Comparison of ENCODE assay signal across 7 mouse cellular contexts in genomic region chr1:171330216-171330560, GRCm38 (mm10). TPM values are rescaled to one million over a fixed set of nuclear protein-coding genes. Genes with fewer than 3 reads are reported as not detected.
A peak's percentile ranks its signal among the peaks of the same experiment; 100 is the strongest.
DNase-seq lines count a peak whose midpoint lies in the region; ATAC-seq and TF ChIP-seq lines count a peak whose summit lies in the region.

No protein-coding gene starts in this region.

- H3K27ac ChIP-seq in neural tube, embryonic 11.5 days (ENCODE audit: low read depth, low read length): peak overlapping the region; percentile 96
- peak overlapping the region; percentile 81 for H3K27ac ChIP-seq in embryonic fibroblast, embryonic 13.5 days (ENCODE audit: insufficient read depth, low read length)
- peak overlapping the region; percentile 98 for H3K27ac ChIP-seq in limb, embryonic 11.5 days (replicated peaks; ENCODE audit: low read depth, low read length)
- H3K27ac ChIP-seq in stomach, embryonic 15.5 days: peak overlapping the region; percentile 99

- no peak for ATAC-seq in neural tube, embryonic 11.5 days (ENCODE audit: insufficient read depth, low FRiP score, low TSS enrichment)
- no peak for ATAC-seq in limb, embryonic 11.5 days (ENCODE audit: insufficient number of reproducible peaks, low FRiP score, low TSS enrichment, low read depth)
- ATAC-seq in stomach, embryonic 15.5 days (ENCODE audit: insufficient read depth, low FRiP score, low read depth): no peak
- no peak for ATAC-seq in monocyte, adult 5-6 weeks (replicated peaks; ENCODE audit: insufficient number of reproducible peaks, low FRiP score, low TSS enrichment, poor library complexity, severe bottlenecking)

- no peak for TF ChIP-seq CTCF in embryonic fibroblast, embryonic 13.5 days (IDR thresholded peaks at IDR 0.05; ENCODE audit: borderline replicate concordance, insufficient read depth, low read length)

- no peaks in the 10 kb centered on the region for H3K27me3 ChIP-seq in neural tube, embryonic 11.5 days (ENCODE audit: control insufficient read depth, insufficient read depth, low read length)
- no peaks in the 10 kb centered on the region for H3K27me3 ChIP-seq in limb, embryonic 11.5 days (ENCODE audit: control insufficient read depth, insufficient read depth, low read length)
- no peaks in the 10 kb centered on the region for H3K27me3 ChIP-seq in stomach, embryonic 15.5 days (replicated peaks)

- H3K4me1 ChIP-seq in neural tube, embryonic 11.5 days (ENCODE audit: control insufficient read depth, insufficient read depth, low read length): peaks cover 10% of the 10 kb centered on the region
- peaks cover 7% of the 10 kb centered on the region; the same call in 1 of the 2 replicates for H3K4me1 ChIP-seq in embryonic fibroblast, embryonic 13.5 days (ENCODE audit: control insufficient read depth, insufficient read depth, low read length)
- peaks cover 15% of the 10 kb centered on the region for H3K4me1 ChIP-seq in limb, embryonic 11.5 days (ENCODE audit: control insufficient read depth, insufficient read depth, low read length)
- H3K4me1 ChIP-seq in stomach, embryonic 15.5 days: peaks cover 15% of the 10 kb centered on the region

- no peaks in the 10 kb centered on the region for H3K36me3 ChIP-seq in neural tube, embryonic 11.5 days (ENCODE audit: control insufficient read depth, insufficient read depth, low read length)
- H3K36me3 ChIP-seq in limb, embryonic 11.5 days (ENCODE audit: control insufficient read depth, insufficient read depth, low read length): peaks cover 3% of the 10 kb centered on the region; the same call in 1 of the 2 replicates
- no peaks in the 10 kb centered on the region for H3K36me3 ChIP-seq in stomach, embryonic 15.5 days

- WGBS in neural tube, embryonic 11.5 days: 0% methylated on average over 4 of the region's 4 CpGs
- WGBS in limb, embryonic 11.5 days: under 1% methylated on average over 4 of the region's 4 CpGs
- 0% methylated on average over 4 of the region's 4 CpGs for WGBS in stomach, embryonic 15.5 days

- peak overlapping the region; percentile 83 for H3K4me2 ChIP-seq in neural tube, embryonic 11.5 days (ENCODE audit: low read depth)
- H3K4me2 ChIP-seq in limb, embryonic 11.5 days (ENCODE audit: low read depth, severe bottlenecking): peak overlapping the region; percentile 60
- peak overlapping the region; percentile 78 for H3K4me2 ChIP-seq in stomach, embryonic 15.5 days

- H3K4me3 ChIP-seq in neural tube, embryonic 11.5 days (ENCODE audit: low read depth, low read length): peak overlapping the region; percentile 75
- H3K4me3 ChIP-seq in embryonic fibroblast, embryonic 13.5 days (ENCODE audit: insufficient read depth, low read length): peak overlapping the region; percentile 75
- H3K4me3 ChIP-seq in limb, embryonic 11.5 days (ENCODE audit: low read depth, low read length): peak overlapping the region; percentile 76
- peak overlapping the region; percentile 86 for H3K4me3 ChIP-seq in stomach, embryonic 15.5 days (replicated peaks)

- no peaks in the 10 kb centered on the region for H3K9me3 ChIP-seq in neural tube, embryonic 11.5 days (ENCODE audit: control insufficient read depth, low read length)
- no peaks in the 10 kb centered on the region for H3K9me3 ChIP-seq in limb, embryonic 11.5 days (ENCODE audit: control insufficient read depth, low read length)
- H3K9me3 ChIP-seq in stomach, embryonic 15.5 days: no peaks in the 10 kb centered on the region

- TF ChIP-seq POLR2A in embryonic fibroblast, embryonic 13.5 days (IDR thresholded peaks at IDR 0.05; ENCODE audit: low read depth, low read length): no peak

- DNase-seq in neural tube, embryonic 11.5 days (ENCODE audit: low spot score): no peak
- DNase-seq in neural tube, embryonic 10.5 days (ENCODE audit: extremely low spot score, low spot score): no peak
- DNase-seq in limb, embryonic 11.5 days (ENCODE audit: low spot score): no peak
- DNase-seq in cerebellum, postnatal 36 days: no peak

- peak overlapping the region; percentile 92 for H3K9ac ChIP-seq in neural tube, embryonic 11.5 days (ENCODE audit: low read length)
- peak overlapping the region; percentile 91 for H3K9ac ChIP-seq in limb, embryonic 11.5 days (ENCODE audit: low read length)
- peak overlapping the region; percentile 88 for H3K9ac ChIP-seq in stomach, embryonic 15.5 days

RNA-seq across cellular contexts. Expression of gene Dedd, which starts 1.2 kb away (rescaled TPM):
- 50.4 and 57.6 TPM in 2 replicates for polyA plus RNA-seq in neural tube, embryonic 11.5 days (2014; fragmentation: Nextera tagmentation; extraction: Ambion mirVana)
- polyA plus RNA-seq in embryonic fibroblast, embryonic 13.5 days (2011; ENCODE audit: insufficient read length, low read depth, missing spikeins): 43.1 and 53.2 TPM in 2 replicates
- 51.7 and 55.7 TPM in 2 replicates for polyA plus RNA-seq in limb, embryonic 11.5 days (2014; fragmentation: Nextera tagmentation; extraction: Ambion mirVana)
- polyA plus RNA-seq in stomach, embryonic 15.5 days (2015; fragmentation: Nextera tagmentation; extraction: Ambion mirVana): 43.1 and 44.7 TPM in 2 replicates
- total RNA-seq in monocyte, adult 5-6 weeks (2017): 9.8 to 12.6 TPM (median 11.4 TPM) in 3 replicates

RNA-seq across cellular contexts. Expression of gene Nit1, which starts 15.3 kb away (rescaled TPM):
- polyA plus RNA-seq in neural tube, embryonic 11.5 days (2014; fragmentation: Nextera tagmentation; extraction: Ambion mirVana): 30.7 and 34.0 TPM in 2 replicates
- polyA plus RNA-seq in embryonic fibroblast, embryonic 13.5 days (2011; ENCODE audit: insufficient read length, low read depth, missing spikeins): 33.6 and 36.9 TPM in 2 replicates
- polyA plus RNA-seq in limb, embryonic 11.5 days (2014; fragmentation: Nextera tagmentation; extraction: Ambion mirVana): 29.2 and 31.9 TPM in 2 replicates
- polyA plus RNA-seq in stomach, embryonic 15.5 days (2015; fragmentation: Nextera tagmentation; extraction: Ambion mirVana): 42.0 and 46.4 TPM in 2 replicates
- total RNA-seq in monocyte, adult 5-6 weeks (2017): 35.1 to 41.2 TPM (median 36.1 TPM) in 3 replicates

RNA-seq across cellular contexts. Expression of gene Pfdn2, which starts 15.3 kb away (rescaled TPM):
- 61.2 and 68.0 TPM in 2 replicates for polyA plus RNA-seq in neural tube, embryonic 11.5 days (2014; fragmentation: Nextera tagmentation; extraction: Ambion mirVana)
- polyA plus RNA-seq in embryonic fibroblast, embryonic 13.5 days (2011; ENCODE audit: insufficient read length, low read depth, missing spikeins): 97.0 and 103 TPM in 2 replicates
- 61.8 and 68.3 TPM in 2 replicates for polyA plus RNA-seq in limb, embryonic 11.5 days (2014; fragmentation: Nextera tagmentation; extraction: Ambion mirVana)
- 97.2 and 99.5 TPM in 2 replicates for polyA plus RNA-seq in stomach, embryonic 15.5 days (2015; fragmentation: Nextera tagmentation; extraction: Ambion mirVana)
- 26.8 to 86.9 TPM (median 34.0 TPM) in 3 replicates for total RNA-seq in monocyte, adult 5-6 weeks (2017)

RNA-seq across cellular contexts. Expression of gene Klhdc9, which starts 30.4 kb away (rescaled TPM):
- 2.1 and 2.2 TPM in 2 replicates for polyA plus RNA-seq in neural tube, embryonic 11.5 days (2014; fragmentation: Nextera tagmentation; extraction: Ambion mirVana)
- polyA plus RNA-seq in embryonic fibroblast, embryonic 13.5 days (2011; ENCODE audit: insufficient read length, low read depth, missing spikeins): not detected in 2 replicates
- polyA plus RNA-seq in limb, embryonic 11.5 days (2014; fragmentation: Nextera tagmentation; extraction: Ambion mirVana): 1.4 and 2.3 TPM in 2 replicates
- polyA plus RNA-seq in stomach, embryonic 15.5 days (2015; fragmentation: Nextera tagmentation; extraction: Ambion mirVana): 1.0 and 1.8 TPM in 2 replicates
- total RNA-seq in monocyte, adult 5-6 weeks (2017): not detected in 3 replicates

RNA-seq across cellular contexts. Expression of gene Ufc1, which starts 35.4 kb away (rescaled TPM):
- 102 and 103 TPM in 2 replicates for polyA plus RNA-seq in neural tube, embryonic 11.5 days (2014; fragmentation: Nextera tagmentation; extraction: Ambion mirVana)
- polyA plus RNA-seq in embryonic fibroblast, embryonic 13.5 days (2011; ENCODE audit: insufficient read length, low read depth, missing spikeins): 77.8 and 81.9 TPM in 2 replicates
- polyA plus RNA-seq in limb, embryonic 11.5 days (2014; fragmentation: Nextera tagmentation; extraction: Ambion mirVana): 111 and 115 TPM in 2 replicates
- 94.9 and 115 TPM in 2 replicates for polyA plus RNA-seq in stomach, embryonic 15.5 days (2015; fragmentation: Nextera tagmentation; extraction: Ambion mirVana)
- 46.7 to 66.9 TPM (median 63.4 TPM) in 3 replicates for total RNA-seq in monocyte, adult 5-6 weeks (2017)
